Mouse (Mus musculus) forebrain, embryonic 16.5 days (tissue): ENCODE results near the gene Gp5. TPM values are rescaled to one million over a fixed set of nuclear protein-coding genes. Genes with fewer than 3 reads are reported as not detected.

Source experiments
- ATAC-seq: fragments of 200-750 bp; cut with Nextera tagmentation; 2 replicates; pipeline ENCODE4 v1.8.0; 2017; ENCODE audit warnings: mild to moderate bottlenecking, moderate library complexity
- H3K27ac ChIP-seq: fragments of 300-500 bp; sonication (generic); 2 replicates; pipeline ENCODE4 v1.5.1; 2014; ENCODE audit warnings: low read length, control low read depth
- H3K27me3 ChIP-seq: fragments of 300-500 bp; sonication (generic); replicated peaks from 2 replicates; pipeline ENCODE4 v1.6.1; 2014; ENCODE audit warnings: low read length; ENCODE audit not compliant: control insufficient read depth, insufficient read depth
- H3K36me3 ChIP-seq: fragments of 300-500 bp; sonication (generic); 2 replicates; pipeline ENCODE4 v1.6.1; 2014; ENCODE audit not compliant: control insufficient read depth, insufficient read depth
- H3K4me1 ChIP-seq: fragments of 300-500 bp; sonication (generic); replicated peaks from 2 replicates; pipeline ENCODE4 v1.6.1; 2014; ENCODE audit warnings: low read length; ENCODE audit not compliant: control insufficient read depth, insufficient read depth
- H3K4me2 ChIP-seq: fragments of 300-500 bp; sonication (generic); 2 replicates; pipeline ENCODE4 v1.6.1; 2014; ENCODE audit warnings: mild to moderate bottlenecking, low read length, control low read depth
- H3K4me3 ChIP-seq: fragments of 300-500 bp; sonication (generic); replicated peaks from 2 replicates; pipeline ENCODE4 v1.5.1; 2014; ENCODE audit warnings: mild to moderate bottlenecking, low read length, control low read depth
- H3K9ac ChIP-seq: fragments of 300-500 bp; sonication (generic); replicated peaks from 2 replicates; pipeline ENCODE4 v1.6.1; 2014; ENCODE audit warnings: low read depth, low read length, control low read depth
- H3K9me3 ChIP-seq: fragments of 300-500 bp; sonication (generic); 2 replicates; pipeline ENCODE4 v1.6.1; 2016; ENCODE audit warnings: low read length; ENCODE audit not compliant: control insufficient read depth
- WGBS: fragments of 180-500 bp; shearing (Covaris S2); extraction: QIAGEN DNeasy Blood & Tissue Kit; methylation state at CpG from one replicate; pipeline ENCODE4 v1.1.7; 2014; 5-methylcytosine and 5-hydroxymethylcytosine counted together
- polyA plus RNA-seq: library from polyadenylated mRNA; unstranded; fragments of >200 nt; fragmentation: Nextera tagmentation; extraction: Ambion mirVana; gene quantifications from 2 replicates; pipeline ENCODE4 v1.2.1, GENCODE M21; 2015

Gp5 gene
- polyA plus RNA-seq, 1 experiment from 2014 or later = 0.28 TPM

DNA sequence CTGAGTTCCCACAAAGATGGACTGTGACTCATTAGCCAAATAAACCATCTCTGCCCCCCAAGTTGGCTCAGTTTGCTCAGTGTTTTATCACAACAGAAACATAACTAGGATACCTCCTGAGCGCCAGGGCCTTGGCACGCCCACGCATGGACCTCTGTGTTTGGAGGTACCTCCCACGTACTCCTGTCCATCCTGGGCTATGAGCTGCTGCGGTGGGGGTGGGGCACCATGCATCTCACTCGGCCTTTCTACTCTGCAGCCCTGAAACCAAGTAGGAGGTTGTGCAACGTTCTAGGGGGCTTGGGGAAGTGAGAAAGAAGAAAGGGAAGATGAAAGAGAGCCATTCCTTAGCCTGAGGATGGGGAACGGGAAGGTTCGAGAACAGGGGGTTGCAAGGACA, 52.9 kb downstream of the Gp5 start:
- H3K9me3 ChIP-seq = no peaks in the 10 kb centered on the region
- no peak overlapping the region for H3K9ac ChIP-seq
- H3K27me3 ChIP-seq = no peaks in the 10 kb centered on the region
- 87% methylated on average over 9 of the region's 9 CpGs for WGBS
- H3K4me3 ChIP-seq = no peak overlapping the region
- no peaks in the 10 kb centered on the region for H3K36me3 ChIP-seq
- no peak for ATAC-seq
- no peak overlapping the region for H3K4me2 ChIP-seq
- no peaks in the 10 kb centered on the region for H3K4me1 ChIP-seq
- no peak overlapping the region for H3K27ac ChIP-seq

Other genes with a start within 250 kb of the Gp5 start
- 9.6 and 14.5 TPM in 2 replicates for gene Hes1, start 246.4 kb downstream of the Gp5 start, polyA plus RNA-seq
- not detected in 2 replicates for gene Cpn2, start 43.3 kb downstream of the Gp5 start, polyA plus RNA-seq
- 0.06 and 0.22 TPM in 2 replicates for gene Lrrc15, start 27.5 kb downstream of the Gp5 start, polyA plus RNA-seq
- gene Atp13a3, start 95.2 kb upstream of the Gp5 start, polyA plus RNA-seq = 8.3 and 9.6 TPM in 2 replicates
- gene Tmem44, start 240.1 kb upstream of the Gp5 start, polyA plus RNA-seq = 92.5 and 106 TPM in 2 replicates